Mouse (Mus musculus): ENCODE measurements around the gene Sugct. TPM values are rescaled to one million over a fixed set of nuclear protein-coding genes. Genes with fewer than 3 reads are reported as not detected.
A peak's percentile ranks its signal among the peaks of the same experiment; 100 is the strongest.

Sugct gene
- polyA plus RNA-seq, 1 experiment from 2014 or later = 2.1 TPM

DNA sequence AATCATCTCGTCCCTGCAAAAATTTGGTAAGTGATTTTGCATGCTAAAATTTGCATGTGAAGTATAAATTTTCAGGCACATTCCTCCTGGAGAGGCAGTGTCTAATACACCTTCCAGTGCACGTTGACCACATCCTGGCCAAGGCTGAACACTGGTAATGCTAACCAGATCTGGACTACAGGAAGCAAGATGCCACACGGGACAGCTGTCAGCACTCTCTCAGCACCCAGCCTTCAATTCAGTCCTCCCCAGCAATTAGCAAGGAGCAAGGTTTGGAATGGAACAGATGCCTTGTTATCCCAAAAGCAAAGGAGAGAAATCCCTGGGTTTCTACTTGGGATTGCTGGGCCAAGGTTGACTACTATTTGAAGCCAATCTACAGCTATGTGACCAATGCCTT is 529.4 kb downstream of the Sugct start:
- H3K36me3 ChIP-seq (ENCODE audit: control insufficient read depth, insufficient read depth, low read length) = no peaks in the 10 kb centered on the region
- H3K27ac ChIP-seq (replicated peaks; ENCODE audit: low read depth, low read length) = no peak overlapping the region
- no peak for DNase-seq
- H3K9ac ChIP-seq (replicated peaks; ENCODE audit: low read length) = no peak overlapping the region
- no peaks in the 10 kb centered on the region for H3K4me1 ChIP-seq (ENCODE audit: control insufficient read depth, insufficient read depth, low read length)
- H3K4me3 ChIP-seq (replicated peaks; ENCODE audit: low read depth, low read length) = no peak overlapping the region
- no peaks in the 10 kb centered on the region for H3K9me3 ChIP-seq (ENCODE audit: control insufficient read depth, low read length)
- no peak for ATAC-seq (ENCODE audit: low FRiP score, low TSS enrichment)
- H3K27me3 ChIP-seq (ENCODE audit: control insufficient read depth, insufficient read depth, low read length) = no peaks in the 10 kb centered on the region
- WGBS = 83% methylated on average over 3 of the region's 3 CpGs
- no peak overlapping the region for H3K4me2 ChIP-seq (ENCODE audit: low read length)

DNA sequence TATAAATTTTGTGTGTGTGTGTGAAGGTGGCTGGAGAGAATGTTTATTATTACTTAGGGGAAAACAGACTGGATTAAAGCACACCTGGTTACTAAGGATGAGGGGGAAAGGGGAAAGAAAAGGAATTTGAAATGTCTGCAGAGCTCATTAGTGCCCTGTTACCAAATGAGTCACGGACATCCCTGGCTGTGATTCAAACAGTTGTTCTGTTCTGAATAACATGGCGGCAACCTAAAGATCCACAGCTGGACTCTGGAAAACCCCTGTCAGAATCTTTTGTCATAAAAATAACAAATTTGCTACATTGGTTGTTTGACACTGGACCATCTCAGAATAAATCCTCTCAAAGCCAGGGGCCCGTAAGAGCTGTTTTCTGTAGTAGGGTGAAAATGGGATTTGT is 530.6 kb downstream of the Sugct start:
- ATAC-seq (ENCODE audit: low FRiP score, low TSS enrichment) (no peak), DNase-seq (no peak)
- Histone ChIP-seq H3K27ac (replicated peaks; ENCODE audit: low read depth, low read length) (no peak overlapping the region), H3K27me3 (ENCODE audit: control insufficient read depth, insufficient read depth, low read length) (no peaks in the 10 kb centered on the region), H3K4me1 (ENCODE audit: control insufficient read depth, insufficient read depth, low read length) (no peaks in the 10 kb centered on the region), H3K9me3 (ENCODE audit: control insufficient read depth, low read length) (no peaks in the 10 kb centered on the region), H3K36me3 (ENCODE audit: control insufficient read depth, insufficient read depth, low read length) (no peaks in the 10 kb centered on the region), H3K4me2 (ENCODE audit: low read length) (no peak overlapping the region), H3K4me3 (replicated peaks; ENCODE audit: low read depth, low read length) (no peak overlapping the region), H3K9ac (replicated peaks; ENCODE audit: low read length) (no peak overlapping the region)
- WGBS = 82% methylated on average over 3 of the region's 3 CpGs

DNA sequence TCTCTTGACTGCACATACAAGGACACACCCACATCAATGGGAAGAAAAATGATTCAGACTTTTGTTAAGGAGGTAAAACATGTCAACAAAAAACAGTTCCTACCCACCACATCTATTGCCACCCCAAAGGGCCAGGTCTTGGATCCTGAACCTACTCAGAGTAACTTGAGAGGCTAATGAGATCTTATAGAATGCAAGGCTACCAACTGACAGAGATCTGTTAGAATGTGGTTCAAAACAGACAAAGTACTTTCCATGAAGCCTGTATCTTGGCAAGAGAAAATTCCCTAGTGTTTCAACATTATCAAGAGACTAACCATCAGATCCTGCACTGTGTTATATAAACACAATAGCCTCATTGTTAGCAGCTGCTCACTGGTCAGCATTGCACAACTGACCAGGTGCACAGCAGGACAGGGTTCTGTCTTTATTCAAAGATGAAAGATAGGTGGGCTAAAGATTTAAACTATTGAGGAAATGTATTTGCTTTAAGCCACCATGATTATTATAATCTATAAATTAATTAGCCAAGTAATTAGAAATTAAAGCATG is 548.8 kb downstream of the Sugct start:
- H3K36me3 ChIP-seq (ENCODE audit: control insufficient read depth, insufficient read depth, low read length) = no peaks in the 10 kb centered on the region
- ATAC-seq (ENCODE audit: low FRiP score, low TSS enrichment) (no peak), DNase-seq (no peak)
- no peaks in the 10 kb centered on the region for H3K4me1 ChIP-seq (ENCODE audit: control insufficient read depth, insufficient read depth, low read length)
- no peak overlapping the region for H3K4me2 ChIP-seq (ENCODE audit: low read length)
- H3K9ac ChIP-seq (replicated peaks; ENCODE audit: low read length) = no peak overlapping the region
- H3K4me3 ChIP-seq (replicated peaks; ENCODE audit: low read depth, low read length) = no peak overlapping the region
- H3K27ac ChIP-seq (replicated peaks; ENCODE audit: low read depth, low read length) = no peak overlapping the region
- no peaks in the 10 kb centered on the region for H3K27me3 ChIP-seq (ENCODE audit: control insufficient read depth, insufficient read depth, low read length)
- no peaks in the 10 kb centered on the region for H3K9me3 ChIP-seq (ENCODE audit: control insufficient read depth, low read length)

GRCm38 (mm10) chr13:17116073-17116472 is 579.3 kb downstream of the Sugct start:
- H3K27me3 ChIP-seq (ENCODE audit: control insufficient read depth, insufficient read depth, low read length) = no peaks in the 10 kb centered on the region
- 69% methylated on average over 3 of the region's 3 CpGs for WGBS

GRCm38 (mm10) chr13:17102372-17102771 is 593.0 kb downstream of the Sugct start:
- Histone ChIP-seq H3K4me1 (ENCODE audit: control insufficient read depth, insufficient read depth, low read length) (no peaks in the 10 kb centered on the region), H3K27ac (replicated peaks; ENCODE audit: low read depth, low read length) (no peak overlapping the region), H3K9me3 (ENCODE audit: control insufficient read depth, low read length) (no peaks in the 10 kb centered on the region), H3K27me3 (ENCODE audit: control insufficient read depth, insufficient read depth, low read length) (no peaks in the 10 kb centered on the region), H3K4me3 (replicated peaks; ENCODE audit: low read depth, low read length) (no peak overlapping the region), H3K4me2 (ENCODE audit: low read length) (no peak overlapping the region), H3K36me3 (ENCODE audit: control insufficient read depth, insufficient read depth, low read length) (no peaks in the 10 kb centered on the region), H3K9ac (replicated peaks; ENCODE audit: low read length) (no peak overlapping the region)
- DNase-seq = no peak
- 83% methylated on average over 1 of the region's 1 CpGs for WGBS
- ATAC-seq (ENCODE audit: low FRiP score, low TSS enrichment) = no peak

More at GRCm38 (mm10) chr13:17116073-17116472, 579.3 kb downstream of the Sugct start:
- Histone ChIP-seq H3K9ac (replicated peaks; ENCODE audit: low read length) (no peak overlapping the region), H3K9me3 (ENCODE audit: control insufficient read depth, low read length) (no peaks in the 10 kb centered on the region), H3K4me3 (replicated peaks; ENCODE audit: low read depth, low read length) (no peak overlapping the region), H3K4me2 (ENCODE audit: low read length) (no peak overlapping the region), H3K36me3 (ENCODE audit: control insufficient read depth, insufficient read depth, low read length) (no peaks in the 10 kb centered on the region), H3K4me1 (ENCODE audit: control insufficient read depth, insufficient read depth, low read length) (no peaks in the 10 kb centered on the region), H3K27ac (replicated peaks; ENCODE audit: low read depth, low read length) (no peak overlapping the region)
- DNase-seq (no peak), ATAC-seq (ENCODE audit: low FRiP score, low TSS enrichment) (no peak)

DNA sequence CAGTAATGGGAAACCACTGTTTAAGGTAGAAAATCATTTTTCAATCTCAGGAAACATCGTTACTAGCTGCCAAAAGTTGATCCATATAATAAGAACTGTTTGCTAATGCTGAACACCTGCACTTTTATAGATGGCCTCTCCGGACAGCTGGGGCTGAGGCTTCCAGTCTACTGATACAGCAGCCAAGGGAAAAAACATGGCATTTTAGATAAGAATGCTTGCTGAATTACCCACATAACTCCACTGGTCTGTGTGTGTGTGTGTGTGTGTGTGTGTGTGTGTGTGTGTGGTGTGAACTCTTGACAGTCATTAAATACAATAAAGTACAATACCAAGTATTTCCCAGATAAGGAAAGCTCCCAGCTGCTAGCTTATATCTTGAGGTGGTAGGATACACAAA is 608.8 kb downstream of the Sugct start:
- Histone ChIP-seq H3K9ac (replicated peaks; ENCODE audit: low read length) (no peak overlapping the region), H3K27ac (replicated peaks; ENCODE audit: low read depth, low read length) (no peak overlapping the region), H3K9me3 (ENCODE audit: control insufficient read depth, low read length) (no peaks in the 10 kb centered on the region), H3K4me1 (ENCODE audit: control insufficient read depth, insufficient read depth, low read length) (no peaks in the 10 kb centered on the region), H3K4me2 (ENCODE audit: low read length) (no peak overlapping the region), H3K36me3 (ENCODE audit: control insufficient read depth, insufficient read depth, low read length) (no peaks in the 10 kb centered on the region), H3K27me3 (ENCODE audit: control insufficient read depth, insufficient read depth, low read length) (no peaks in the 10 kb centered on the region), H3K4me3 (replicated peaks; ENCODE audit: low read depth, low read length) (no peak overlapping the region)
- ATAC-seq (ENCODE audit: low FRiP score, low TSS enrichment) (no peak), DNase-seq (no peak)
- 83% methylated on average over 2 of the region's 2 CpGs for WGBS

- ATAC-seq (ENCODE audit: low FRiP score, low TSS enrichment) = no peak
- Histone ChIP-seq H3K27me3 (ENCODE audit: control insufficient read depth, insufficient read depth, low read length) (no peaks in the 10 kb centered on the region), H3K4me3 (replicated peaks; ENCODE audit: low read depth, low read length) (no peak overlapping the region), H3K9me3 (ENCODE audit: control insufficient read depth, low read length) (no peaks in the 10 kb centered on the region), H3K27ac (replicated peaks; ENCODE audit: low read depth, low read length) (no peak overlapping the region), H3K36me3 (ENCODE audit: control insufficient read depth, insufficient read depth, low read length) (no peaks in the 10 kb centered on the region), H3K9ac (replicated peaks; ENCODE audit: low read length) (no peak overlapping the region), H3K4me2 (ENCODE audit: low read length) (no peak overlapping the region), H3K4me1 (ENCODE audit: control insufficient read depth, insufficient read depth, low read length) (no peaks in the 10 kb centered on the region)
- peak; percentile 5 for DNase-seq
Measured at GRCm38 (mm10) chr13:17086146-17086545, 609.2 kb downstream of the Sugct start.

DNA sequence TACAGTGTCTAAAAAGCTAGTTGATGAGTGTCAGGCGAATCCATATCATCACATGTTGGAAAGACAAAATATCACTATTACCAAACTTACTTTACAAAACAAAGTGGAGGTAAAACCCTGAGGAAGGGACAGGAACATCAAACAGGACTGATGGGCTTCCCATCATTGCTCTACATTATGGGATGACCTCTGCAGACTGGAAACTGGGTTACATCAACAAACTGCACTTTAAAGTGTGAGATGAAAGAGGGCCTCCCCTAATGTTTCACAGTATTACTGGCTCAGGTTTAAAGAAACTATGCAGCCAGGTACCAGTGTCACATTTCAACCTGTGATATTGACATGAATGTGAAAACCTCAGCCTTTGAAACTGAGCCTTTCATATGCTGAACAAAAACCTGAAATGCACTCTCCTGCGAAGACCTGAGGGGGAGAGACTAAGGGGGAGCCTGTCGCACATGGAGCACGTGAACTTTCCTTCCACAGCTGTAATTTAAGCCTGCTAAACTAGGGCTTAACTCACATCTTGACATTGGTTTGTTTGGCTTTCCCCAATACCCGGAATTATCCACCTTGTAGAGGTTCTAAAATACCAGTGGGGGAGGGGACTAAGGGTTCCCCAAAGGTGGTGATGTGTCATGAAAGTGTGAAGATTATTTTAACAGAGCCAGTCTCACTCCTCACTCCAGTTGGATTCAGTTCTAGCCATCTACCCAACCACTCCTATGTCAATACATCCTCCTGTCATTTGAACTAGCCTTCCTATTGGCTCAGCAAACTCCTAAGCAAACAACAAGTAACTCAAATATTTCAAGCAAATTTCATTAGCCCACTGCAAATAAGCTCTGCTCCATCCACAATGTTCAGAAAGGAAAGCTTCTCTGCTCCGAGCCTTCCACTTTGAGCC is 610.2 kb downstream of the Sugct start:
- Histone ChIP-seq H3K9ac (replicated peaks; ENCODE audit: low read length) (no peak overlapping the region), H3K4me1 (ENCODE audit: control insufficient read depth, insufficient read depth, low read length) (no peaks in the 10 kb centered on the region), H3K4me2 (ENCODE audit: low read length) (no peak overlapping the region), H3K27ac (replicated peaks; ENCODE audit: low read depth, low read length) (no peak overlapping the region), H3K9me3 (ENCODE audit: control insufficient read depth, low read length) (no peaks in the 10 kb centered on the region), H3K4me3 (replicated peaks; ENCODE audit: low read depth, low read length) (no peak overlapping the region), H3K27me3 (ENCODE audit: control insufficient read depth, insufficient read depth, low read length) (no peaks in the 10 kb centered on the region), H3K36me3 (ENCODE audit: control insufficient read depth, insufficient read depth, low read length) (no peaks in the 10 kb centered on the region)
- DNase-seq (no peak), ATAC-seq (ENCODE audit: low FRiP score, low TSS enrichment) (no peak)
- WGBS = 69% methylated on average over 6 of the region's 6 CpGs

- Histone ChIP-seq H3K4me2 (ENCODE audit: low read length) (no peak overlapping the region), H3K4me1 (ENCODE audit: control insufficient read depth, insufficient read depth, low read length) (no peaks in the 10 kb centered on the region), H3K9me3 (ENCODE audit: control insufficient read depth, low read length) (no peaks in the 10 kb centered on the region), H3K4me3 (replicated peaks; ENCODE audit: low read depth, low read length) (no peak overlapping the region), H3K27ac (replicated peaks; ENCODE audit: low read depth, low read length) (no peak overlapping the region), H3K36me3 (ENCODE audit: control insufficient read depth, insufficient read depth, low read length) (no peaks in the 10 kb centered on the region), H3K27me3 (ENCODE audit: control insufficient read depth, insufficient read depth, low read length) (no peaks in the 10 kb centered on the region), H3K9ac (replicated peaks; ENCODE audit: low read length) (no peak overlapping the region)
- ATAC-seq (ENCODE audit: low FRiP score, low TSS enrichment) = no peak
- WGBS = 87% methylated on average over 2 of the region's 2 CpGs
- DNase-seq = no peak
Measured at GRCm38 (mm10) chr13:17081618-17082017, 613.7 kb downstream of the Sugct start.

Measured in midbrain, embryonic 14.5 days (tissue).